Mouse (Mus musculus): ENCODE results near the gene Gm5767.

The Gm5767 gene

DNA sequence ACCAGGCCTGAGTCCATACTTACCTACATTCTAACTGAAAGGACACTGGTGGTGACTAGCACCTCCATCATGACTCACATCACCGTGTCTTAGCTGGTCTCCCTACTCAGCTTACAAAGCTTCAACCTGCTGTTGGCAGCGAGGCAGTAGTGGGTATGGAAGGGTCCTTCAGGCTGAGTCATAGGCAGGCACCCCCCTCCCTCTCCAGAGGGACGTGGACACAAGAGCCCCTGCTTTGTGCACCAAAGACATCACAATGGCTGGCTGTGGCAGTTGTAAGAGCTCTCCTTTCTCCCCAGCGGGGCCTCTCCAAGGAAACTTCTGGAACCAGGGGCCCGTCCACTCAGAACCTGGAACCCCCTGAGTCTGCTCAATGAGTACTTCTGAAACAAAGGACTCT, at the start of gene Gm5767:
TSS of gene Gm5767 (plus strand) at position 301 of the 400 bp plus-strand sequence.
- no peak for DNase-seq (ENCODE audit: low spot score in 2 of 2)

DNA sequence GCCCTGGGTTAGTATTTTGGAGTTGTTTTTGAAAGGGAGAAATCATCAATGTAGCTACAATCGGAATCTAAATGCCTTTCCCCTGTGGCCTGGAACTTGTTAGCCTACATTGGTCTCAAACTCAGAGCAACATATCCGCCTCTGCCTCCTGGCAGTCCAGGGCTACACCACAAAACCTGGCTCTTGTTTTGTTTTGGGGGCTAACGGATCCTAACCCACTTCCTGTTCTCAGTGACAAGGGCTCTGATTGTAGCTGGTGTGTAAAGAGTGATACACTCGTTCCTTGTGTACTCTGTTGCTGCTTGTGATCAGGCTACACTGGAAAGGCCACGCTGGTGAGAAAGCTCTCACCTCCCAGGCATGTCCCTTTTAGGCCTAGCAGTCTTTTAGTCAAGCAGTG, 49.1 kb upstream of the Gm5767 start:
- DNase-seq (ENCODE audit: low spot score in 2 of 2) = no peak

DNA sequence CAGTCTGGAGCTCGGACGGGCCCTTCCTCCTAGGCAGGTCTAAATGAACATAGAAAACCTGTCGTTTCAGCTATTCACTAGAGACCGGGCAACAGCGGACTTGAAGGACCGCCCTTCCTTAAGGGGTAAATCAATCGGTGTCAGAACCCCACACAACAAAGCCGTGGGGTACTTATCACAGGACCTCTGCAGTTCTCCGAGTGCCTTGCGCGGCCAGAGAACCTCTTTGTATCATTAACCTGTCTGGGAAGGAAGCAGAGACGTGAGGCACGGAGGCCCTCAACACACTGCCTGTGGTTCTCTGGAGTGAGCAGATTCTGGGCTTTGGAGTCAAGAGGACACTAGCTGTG, 43.7 kb upstream of the Gm5767 start:
- DNase-seq (ENCODE audit: low spot score in 2 of 2) = no peak

DNA sequence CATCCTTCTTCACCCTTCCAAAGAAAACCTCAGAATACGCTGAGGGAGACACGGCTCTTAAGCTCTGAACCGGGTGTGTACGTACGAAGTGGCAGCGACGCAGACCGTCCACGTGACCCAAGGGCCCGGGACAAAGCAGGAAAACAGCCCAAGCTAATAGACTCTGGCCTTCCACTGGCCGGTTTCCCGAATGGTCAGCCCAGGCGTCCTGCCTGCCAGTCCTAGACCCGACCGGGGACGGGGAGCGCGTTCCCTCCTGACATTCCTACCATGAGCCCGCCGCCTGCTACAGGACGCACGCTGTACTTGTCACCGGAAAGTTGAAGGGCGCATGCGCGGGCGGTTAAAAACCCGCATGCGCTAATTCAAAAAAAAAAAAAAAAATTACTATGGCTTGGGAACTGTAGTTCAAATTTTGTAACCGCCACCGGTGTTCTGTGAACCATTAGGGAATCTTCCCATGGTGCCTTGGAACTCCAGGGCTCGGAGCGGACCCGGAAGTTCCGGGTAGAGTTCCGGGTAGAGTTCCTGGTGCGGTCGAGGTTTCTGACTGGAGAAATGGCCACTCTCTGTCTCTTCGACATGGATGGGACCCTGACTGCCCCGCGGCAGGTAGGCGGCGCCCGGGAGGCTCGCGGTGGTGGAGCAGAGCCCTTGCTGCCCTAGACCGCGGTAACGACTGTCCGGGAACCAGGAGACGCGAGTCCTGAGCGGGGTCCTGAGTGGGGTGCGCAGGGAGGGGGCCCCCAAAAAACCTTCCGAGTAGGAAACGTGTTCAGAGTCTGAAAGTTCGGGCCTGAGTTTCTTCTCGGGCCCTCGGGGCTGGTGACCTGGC, 43.1 kb upstream of the Gm5767 start, which contains the start of the genes Pmm2 and Tmem186:
TSS of gene Pmm2 (plus strand) at position 458 of the 835 bp plus-strand sequence.
TSS of gene Tmem186 (minus strand) at position 496 of the 835 bp plus-strand sequence.
- peak; percentile 52 to 79 for DNase-seq (ENCODE audit: low spot score in 2 of 2)

DNA sequence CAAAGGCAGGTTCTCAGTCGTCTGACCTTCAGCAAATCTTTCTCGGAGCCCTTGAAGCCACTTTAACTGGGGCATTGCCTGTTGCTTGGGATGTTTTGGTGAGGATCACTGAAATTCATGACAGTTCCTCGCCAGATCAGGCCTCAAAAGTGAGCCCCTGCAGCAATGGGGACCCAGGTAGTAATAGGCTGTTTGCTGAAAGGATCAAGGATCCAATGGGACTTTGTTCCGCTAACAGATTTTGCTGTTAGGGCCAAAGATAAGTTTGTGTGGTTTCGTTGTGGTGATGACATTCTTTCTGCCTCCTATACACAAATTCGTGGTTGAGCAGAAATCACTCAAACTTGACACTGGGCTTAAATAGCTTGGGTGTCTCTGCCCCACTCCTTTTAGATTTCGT, 42.4 kb upstream of the Gm5767 start:
- DNase-seq (ENCODE audit: low spot score in 2 of 2) = no peak

DNA sequence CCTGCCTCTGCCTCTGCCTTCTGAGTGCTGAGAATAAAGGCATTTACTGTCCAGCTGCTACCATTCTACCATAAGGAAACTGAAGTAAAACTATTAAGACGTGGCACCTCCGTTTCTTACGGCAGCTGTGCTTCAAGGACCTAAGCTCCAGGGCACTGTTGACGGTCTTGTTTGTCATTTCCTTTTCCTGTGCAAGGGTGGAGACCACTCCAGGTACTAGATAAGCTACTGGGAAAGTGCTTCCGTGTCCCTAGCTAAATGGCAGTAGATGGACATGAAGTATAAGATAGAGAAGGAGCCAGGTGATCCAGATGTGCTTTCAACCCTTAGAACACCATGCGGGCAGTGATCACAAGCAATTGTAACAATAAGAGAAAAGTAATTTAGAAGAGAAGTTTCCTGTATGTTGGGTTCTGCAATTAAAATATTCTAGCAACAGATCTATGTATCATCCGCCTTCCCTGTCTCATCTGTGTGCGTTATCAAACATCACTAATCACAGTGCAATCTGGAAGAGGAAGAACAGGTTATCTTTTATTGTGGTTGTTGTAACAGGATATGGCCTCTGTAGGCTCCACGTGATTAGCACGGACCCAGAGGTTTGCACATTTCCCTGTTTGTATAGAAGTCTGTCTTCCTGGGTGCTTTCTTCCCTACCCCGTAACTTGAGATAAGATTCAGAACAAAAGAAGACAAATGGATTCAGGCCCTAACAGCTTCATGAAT, 40.9 kb upstream of the Gm5767 start:
- no peak for DNase-seq (ENCODE audit: low spot score in 2 of 2)

DNA sequence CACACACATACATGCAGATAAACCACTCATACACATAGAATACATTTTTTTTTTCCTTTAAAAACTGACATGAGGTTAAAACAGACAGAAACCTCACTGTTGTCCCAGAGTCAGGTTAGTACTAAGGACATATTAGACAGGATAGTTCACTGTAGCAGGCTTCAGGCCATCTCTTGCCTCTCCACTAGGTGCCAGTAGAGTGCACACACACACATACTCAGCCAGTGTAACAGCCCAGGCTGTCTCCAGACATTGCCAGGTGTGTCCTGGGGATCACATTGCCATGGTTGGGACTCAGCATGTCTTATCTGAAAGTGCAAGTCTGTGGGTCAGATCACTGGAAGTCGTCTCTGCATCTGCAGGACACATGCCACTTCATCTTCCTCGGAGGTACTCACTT, 36.7 kb upstream of the Gm5767 start:
- peak in 1 of 2 experiments; percentile 24 for DNase-seq (ENCODE audit: low spot score in 2 of 2)

DNA sequence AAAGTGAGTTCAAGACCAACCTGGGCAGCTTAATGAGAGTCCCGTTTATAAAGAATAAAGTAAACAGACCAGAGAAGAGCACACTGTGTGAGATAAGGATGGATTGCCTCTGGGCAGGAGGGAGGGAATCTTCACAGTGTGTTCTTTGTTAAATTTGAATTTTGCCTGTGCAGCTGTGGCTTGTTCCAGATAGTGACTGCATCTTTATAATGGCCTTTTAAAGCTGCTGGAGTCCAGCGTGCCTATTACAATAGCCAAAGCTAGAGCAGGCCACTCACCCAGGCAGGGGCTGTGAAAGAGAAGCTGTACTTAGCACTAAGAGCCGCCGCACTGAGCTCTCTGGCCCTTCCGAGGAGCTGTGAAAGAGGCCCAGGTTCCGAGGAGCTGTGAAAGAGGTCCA, 35.0 kb upstream of the Gm5767 start:
- no peak for DNase-seq (ENCODE audit: low spot score in 2 of 2)

DNA sequence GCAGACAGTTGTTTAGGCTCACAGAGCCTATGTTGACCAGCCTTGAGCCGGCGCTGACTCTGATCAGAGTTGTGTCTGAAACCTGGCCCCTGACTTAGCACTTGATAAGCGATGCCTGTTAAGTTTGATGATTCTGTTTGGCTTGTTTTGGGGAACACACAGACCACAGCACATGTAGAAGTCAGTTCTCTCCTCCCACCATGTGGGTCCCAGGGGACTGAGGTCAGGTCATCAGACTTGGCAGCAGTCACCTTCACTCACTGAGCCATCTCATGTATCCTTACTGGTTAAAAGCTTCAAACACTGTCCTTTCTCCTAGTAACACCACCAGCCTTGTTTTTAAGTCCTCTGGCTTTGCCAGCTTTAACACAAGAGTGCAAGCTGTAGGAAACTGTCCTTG, 30.6 kb upstream of the Gm5767 start:
- no peak for DNase-seq (ENCODE audit: low spot score in 2 of 2)

DNA sequence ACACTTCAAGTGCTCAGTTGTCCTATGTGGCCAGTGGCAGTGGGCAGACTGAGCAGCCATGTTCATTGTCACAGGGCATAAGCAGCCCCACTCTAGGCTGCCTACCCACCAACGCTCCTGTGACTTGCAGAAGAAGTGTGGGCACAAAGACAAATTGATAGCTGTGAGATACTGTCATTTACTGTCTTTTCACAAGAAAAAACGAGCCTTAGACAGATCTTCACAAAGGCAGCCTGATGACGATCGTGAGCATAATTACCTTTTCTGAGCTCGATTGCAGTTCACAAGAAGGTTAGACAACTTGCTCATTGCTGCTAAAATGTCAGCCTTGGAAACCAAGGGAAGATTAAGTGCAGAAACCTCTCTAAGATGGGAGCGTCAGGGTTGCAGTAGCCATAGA, 25.5 kb upstream of the Gm5767 start:
- DNase-seq (ENCODE audit: low spot score in 2 of 2) = no peak

DNA sequence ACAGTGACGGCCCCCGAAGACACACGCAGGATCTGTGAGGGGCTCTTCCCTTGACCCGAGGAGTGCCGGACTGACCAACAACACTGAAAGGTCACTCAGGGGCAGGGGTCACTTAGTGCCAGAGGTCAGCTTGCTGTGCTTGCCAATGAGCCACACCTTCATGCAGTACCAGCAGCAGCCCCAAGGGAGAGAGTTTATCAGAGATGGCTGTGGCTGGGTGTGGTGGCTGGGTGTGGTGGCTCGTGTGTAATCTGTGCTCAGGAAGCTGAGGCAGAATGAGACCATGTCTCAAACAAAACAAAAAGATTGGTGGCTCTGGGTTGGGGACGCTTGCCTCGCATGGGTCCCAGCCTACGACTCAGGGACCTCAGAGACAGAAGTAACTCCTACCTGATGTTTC, 25.0 kb upstream of the Gm5767 start:
- no peak for DNase-seq (ENCODE audit: low spot score in 2 of 2)

DNA sequence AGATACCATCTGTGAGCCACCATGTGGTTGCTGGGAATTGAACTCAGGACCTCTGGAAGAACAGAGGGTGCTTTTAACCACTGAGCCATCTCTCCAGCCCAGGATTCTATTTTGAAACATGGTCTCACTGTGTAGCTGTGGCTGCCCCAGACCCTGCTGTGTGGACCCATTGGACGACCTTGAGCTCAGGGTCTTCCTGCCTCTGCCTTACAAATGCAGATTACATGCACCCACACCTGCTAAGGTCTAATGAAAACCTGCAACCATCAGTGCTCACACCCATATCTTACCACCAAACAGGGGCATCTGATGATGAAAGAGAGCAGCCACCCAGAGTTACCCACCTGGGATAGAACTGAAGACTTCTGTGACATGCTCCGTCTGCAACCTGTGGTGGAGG, 24.3 kb upstream of the Gm5767 start:
- DNase-seq (ENCODE audit: low spot score in 2 of 2) = no peak

DNA sequence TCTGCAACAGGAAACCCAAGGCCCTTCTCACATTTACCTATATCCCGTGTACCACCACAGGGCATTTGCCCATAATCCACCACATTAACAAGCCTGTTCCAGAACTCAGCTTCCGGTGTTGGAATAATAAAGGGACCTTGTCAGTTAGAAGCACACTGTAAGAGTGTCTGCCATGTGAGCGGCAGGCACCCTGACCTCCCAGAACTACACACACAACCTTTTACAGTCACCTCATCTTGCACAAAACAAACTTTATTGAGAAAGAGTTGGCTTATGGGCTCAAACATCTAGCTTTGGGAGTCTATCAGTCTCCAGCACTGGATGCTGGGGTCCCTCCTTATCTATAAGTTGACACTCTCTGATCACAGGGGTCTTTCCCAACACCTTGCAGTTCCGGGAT, 22.2 kb upstream of the Gm5767 start:
- no peak for DNase-seq (ENCODE audit: low spot score in 2 of 2)

DNA sequence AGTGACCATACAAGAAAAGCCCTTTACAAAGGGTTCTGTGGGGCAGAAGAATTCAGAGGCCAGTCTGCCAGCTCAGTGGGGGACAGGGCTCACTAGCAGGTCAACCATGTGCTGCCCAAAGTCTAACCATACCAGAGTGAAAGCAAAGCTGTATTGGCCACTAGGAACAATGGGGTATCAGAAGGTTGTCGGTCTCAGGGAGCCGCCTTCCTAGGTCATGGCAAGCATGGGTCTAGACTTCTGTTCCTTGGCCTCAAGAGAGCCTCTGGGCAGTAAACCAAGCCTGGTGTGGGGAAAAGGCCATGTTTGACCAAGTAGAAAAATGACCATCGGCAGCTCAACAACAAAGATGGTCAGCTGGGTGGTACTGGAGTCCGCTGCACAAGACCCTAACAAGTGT, 21.8 kb upstream of the Gm5767 start:
- no peak for DNase-seq (ENCODE audit: low spot score in 2 of 2)

DNA sequence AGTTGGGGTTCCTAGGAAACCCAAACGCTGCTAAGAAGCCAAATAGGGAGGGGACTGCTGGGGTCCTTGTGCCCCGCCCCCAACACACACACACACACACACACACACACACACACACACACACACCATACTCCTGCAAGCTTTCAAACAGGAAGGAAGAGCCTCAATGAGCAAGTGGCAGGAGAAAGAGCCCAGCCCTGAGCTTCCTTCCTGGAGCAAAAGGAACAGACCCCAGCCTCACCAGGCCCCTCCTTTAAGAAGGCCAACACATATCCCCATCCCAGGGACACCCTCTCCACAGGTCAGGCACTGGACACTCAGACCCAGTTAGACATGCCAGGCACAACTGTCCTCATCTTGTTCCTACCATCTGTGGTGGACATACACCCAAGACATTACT, 17.5 kb upstream of the Gm5767 start:
- no peak for DNase-seq (ENCODE audit: low spot score in 2 of 2)

DNA sequence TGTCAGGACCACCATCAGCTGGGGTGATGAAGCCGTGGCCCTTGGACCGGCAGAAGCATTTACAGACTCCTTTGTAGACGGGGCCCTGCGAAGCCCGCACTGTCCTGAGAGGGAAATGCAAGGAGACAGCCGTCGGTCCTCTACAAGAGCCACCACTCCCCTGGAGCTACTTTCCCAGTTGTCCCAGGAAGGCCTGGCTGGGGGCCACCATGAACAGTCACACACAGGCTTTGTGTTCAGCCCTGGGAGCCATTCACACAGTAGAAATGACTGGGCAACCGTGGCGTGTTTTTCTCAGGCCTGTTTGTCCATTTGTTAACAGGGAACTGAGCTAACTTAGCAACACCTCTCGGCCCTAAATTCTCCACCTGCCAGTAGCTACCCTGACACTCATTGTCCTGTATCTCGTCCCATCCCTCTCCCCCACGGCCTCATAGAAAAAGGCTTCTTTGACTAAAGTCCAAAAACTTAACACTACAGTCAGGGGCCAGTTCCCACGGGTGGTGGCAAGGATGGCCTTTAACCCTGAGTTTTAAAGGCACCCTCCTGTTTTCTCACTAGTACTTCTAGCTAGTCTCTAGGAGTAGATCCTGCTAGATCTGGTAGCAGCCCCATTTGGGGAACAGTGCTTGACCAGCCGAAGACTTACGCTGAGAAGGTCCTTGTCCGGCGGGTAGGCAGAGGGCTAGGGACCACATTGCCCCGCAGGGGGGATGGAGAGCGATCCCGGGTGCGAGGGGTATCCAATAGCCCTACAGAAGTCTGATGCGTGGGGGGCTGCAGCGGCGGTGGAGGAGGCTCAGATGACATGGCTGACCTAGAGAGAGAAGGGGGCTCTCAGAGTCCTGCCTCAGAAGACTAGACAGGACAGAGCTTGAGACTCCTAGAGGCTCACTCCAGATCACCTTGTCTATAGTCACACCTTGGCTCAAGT, 16.7 kb upstream of the Gm5767 start:
- DNase-seq (ENCODE audit: low spot score in 2 of 2) = no peak

DNA sequence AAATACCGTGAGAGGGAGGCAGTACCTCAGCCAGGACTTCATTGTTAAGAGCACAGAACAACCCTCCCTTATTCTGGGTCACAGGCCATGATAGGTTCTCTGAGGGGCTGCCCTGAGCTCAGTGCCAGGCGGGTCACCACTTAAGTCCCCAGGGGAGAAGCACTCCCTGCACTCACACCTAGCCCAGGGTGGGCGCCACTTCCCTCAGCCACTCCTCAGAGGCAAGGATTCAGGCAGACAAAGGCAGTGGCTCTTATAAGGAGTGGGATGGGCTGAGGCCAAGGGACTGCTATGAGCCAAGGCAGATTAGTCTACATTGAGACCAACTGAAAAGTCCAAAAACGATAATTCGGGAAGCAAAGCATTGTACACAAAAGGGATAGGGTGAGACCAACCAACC, 15.2 kb upstream of the Gm5767 start:
- DNase-seq (ENCODE audit: low spot score in 2 of 2) = no peak

DNA sequence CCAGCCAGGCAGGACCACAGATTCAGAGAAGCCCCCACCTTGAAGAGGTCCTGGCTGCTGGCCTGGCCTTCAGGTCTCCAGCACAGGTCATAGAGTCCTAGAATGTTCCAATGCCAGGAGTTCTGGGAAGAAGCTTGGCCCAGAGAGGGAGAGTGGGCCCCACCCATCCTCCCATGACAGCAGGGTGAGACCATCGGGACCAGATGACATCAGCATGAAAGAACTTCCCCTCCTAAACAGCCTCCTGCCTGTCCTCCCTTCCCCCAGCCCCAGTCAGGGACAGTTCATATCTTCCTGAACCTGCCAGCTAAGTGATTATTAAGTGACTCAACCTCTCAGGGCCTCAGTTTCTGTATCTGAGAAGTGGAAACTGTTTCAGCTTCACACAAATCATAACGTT, 14.1 kb upstream of the Gm5767 start:
- no peak for DNase-seq (ENCODE audit: low spot score in 2 of 2)

DNA sequence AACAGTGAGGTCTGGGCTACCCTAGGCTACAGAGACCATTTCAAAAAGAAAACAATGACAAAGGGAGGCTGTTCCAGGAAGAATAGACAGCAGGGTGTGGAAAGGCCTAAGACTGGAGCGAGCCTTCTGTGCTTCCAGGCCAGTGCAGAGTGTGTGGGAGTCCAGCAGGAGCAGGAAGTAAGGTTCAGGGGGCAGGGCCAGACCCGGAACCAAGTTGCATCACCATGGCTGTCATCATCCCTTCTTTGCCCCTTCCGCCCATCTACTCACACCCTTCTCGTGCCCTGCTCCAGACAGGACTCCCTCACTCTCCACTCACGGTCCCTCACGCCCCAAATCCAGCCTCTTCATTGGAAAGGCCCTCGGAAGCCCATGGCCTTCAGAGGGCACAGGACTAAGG, 13.3 kb upstream of the Gm5767 start:
- DNase-seq (ENCODE audit: low spot score in 2 of 2) = no peak

DNA sequence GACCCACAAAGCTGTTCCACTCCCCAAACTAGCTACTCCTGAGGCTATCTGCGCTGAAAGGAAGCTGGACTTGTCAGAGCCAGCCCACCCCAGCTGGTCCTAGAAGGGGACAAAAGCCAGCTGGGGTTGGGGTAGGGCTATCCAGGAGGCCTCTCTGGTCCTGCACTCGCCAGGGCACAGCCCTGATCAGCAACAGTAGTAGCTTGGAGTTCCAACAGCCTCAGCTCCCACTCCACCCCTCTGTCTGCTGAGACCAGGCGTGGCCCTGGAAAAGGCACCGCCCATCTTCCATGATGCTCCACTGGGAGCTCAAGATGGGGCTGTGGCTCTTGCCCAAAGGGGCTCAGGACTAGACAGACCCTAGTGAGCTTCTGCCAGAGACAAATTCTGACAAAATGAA, 12.8 kb upstream of the Gm5767 start:
- DNase-seq (ENCODE audit: low spot score in 2 of 2) = no peak

DNA sequence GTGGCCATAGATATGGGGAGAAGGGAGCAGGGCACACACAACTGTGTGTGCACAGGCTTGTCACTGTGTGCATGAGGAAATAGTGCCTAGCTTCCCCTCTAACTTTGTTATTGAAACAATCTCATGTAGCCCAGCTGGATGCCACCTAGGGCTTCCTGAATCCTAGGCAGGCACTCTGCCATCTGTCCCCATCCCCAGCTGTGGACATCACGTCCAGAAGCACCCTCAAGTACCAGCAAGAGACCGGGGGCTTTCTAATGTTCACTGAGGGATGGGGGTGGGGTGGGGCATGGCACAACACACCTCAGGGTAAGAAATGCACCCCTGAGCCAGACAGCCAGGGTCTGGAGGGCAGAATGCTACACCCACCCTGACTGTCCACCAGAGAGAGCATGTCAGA, 12.2 kb upstream of the Gm5767 start:
- no peak for DNase-seq (ENCODE audit: low spot score in 2 of 2)

DNA sequence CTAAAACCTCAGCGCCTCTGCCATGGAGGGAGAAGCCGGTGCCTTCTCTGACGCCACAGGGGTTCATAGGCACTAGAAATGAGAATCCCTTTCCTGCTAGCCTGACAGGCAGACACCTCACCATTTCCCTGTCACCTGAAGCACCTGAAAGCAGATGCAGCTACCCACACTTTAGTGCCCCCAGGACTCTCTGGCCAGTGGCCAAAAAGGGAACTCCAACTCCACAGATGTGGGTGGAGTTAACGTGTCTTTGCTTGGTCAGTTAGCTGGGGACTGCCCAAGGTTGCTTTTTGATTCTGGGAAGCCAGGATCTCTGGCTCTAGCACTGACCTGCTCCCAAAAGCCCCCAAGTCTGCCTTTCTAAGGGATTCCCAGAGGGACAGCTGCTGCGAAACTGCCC, 11.1 kb upstream of the Gm5767 start:
- no peak for DNase-seq (ENCODE audit: low spot score in 2 of 2)

Measured in cerebellum, postnatal 4 days (tissue).